Mouse (Mus musculus) stomach, embryonic 14.5 days (tissue): ENCODE data around the gene Snx13. TPM values are rescaled to one million over a fixed set of nuclear protein-coding genes. Genes with fewer than 3 reads are reported as not detected.

Source experiments
- ATAC-seq: fragments of 200-750 bp; cut with Nextera tagmentation; 2 replicates; pipeline ENCODE4 v1.8.0; 2017; ENCODE audit warnings: low read depth, moderate TSS enrichment; ENCODE audit not compliant: insufficient number of reproducible peaks, insufficient read depth, low FRiP score
- H3K27ac ChIP-seq: fragments of 300-500 bp; sonication (generic); 2 replicates; pipeline ENCODE4 v1.5.1; 2014; ENCODE audit warnings: mild to moderate bottlenecking, low read length, moderate library complexity, mixed read lengths
- H3K27me3 ChIP-seq: fragments of 300-500 bp; sonication (generic); 2 replicates; pipeline ENCODE4 v1.6.1; 2014; ENCODE audit warnings: low read length, control low read depth, mixed read lengths; ENCODE audit not compliant: control insufficient read depth, insufficient read depth
- H3K36me3 ChIP-seq: fragments of 300-500 bp; sonication (generic); 2 replicates; pipeline ENCODE4 v1.6.1; 2014; ENCODE audit warnings: mild to moderate bottlenecking, control low read depth, low read length, moderate library complexity, mixed read lengths; ENCODE audit not compliant: control insufficient read depth, insufficient read depth
- H3K4me1 ChIP-seq: fragments of 300-500 bp; sonication (generic); 2 replicates; pipeline ENCODE4 v1.6.1; 2014; ENCODE audit warnings: low read length, control low read depth, mixed read lengths; ENCODE audit not compliant: control insufficient read depth, insufficient read depth
- H3K4me2 ChIP-seq: fragments of 300-500 bp; sonication (generic); replicated peaks from 2 replicates; pipeline ENCODE4 v1.6.1; 2014; ENCODE audit warnings: low read depth, low read length, control low read depth
- H3K4me3 ChIP-seq: fragments of 300-500 bp; sonication (generic); 2 replicates; pipeline ENCODE4 v1.5.1; 2014; ENCODE audit warnings: low read depth, low read length, control low read depth
- H3K9ac ChIP-seq: fragments of 300-500 bp; sonication (generic); replicated peaks from 2 replicates; pipeline ENCODE4 v1.6.1; 2014; ENCODE audit warnings: low read depth, mild to moderate bottlenecking, control low read depth, low read length, moderate library complexity, mixed read lengths
- H3K9me3 ChIP-seq: fragments of 300-500 bp; sonication (generic); 2 replicates; pipeline ENCODE4 v1.6.1; 2016; ENCODE audit warnings: low read depth, low read length, control low read depth; ENCODE audit not compliant: control insufficient read depth
- WGBS: fragments of 180-500 bp; shearing (Covaris S2); extraction: QIAGEN DNeasy Blood & Tissue Kit; methylation state at CpG from one replicate; pipeline ENCODE4 v1.1.7; 2014; 5-methylcytosine and 5-hydroxymethylcytosine counted together
- polyA plus RNA-seq: library from polyadenylated mRNA; unstranded; fragments of >200 nt; fragmentation: Nextera tagmentation; extraction: Ambion mirVana; gene quantifications from 2 replicates; pipeline ENCODE4 v1.2.1, GENCODE M21; 2014

The Snx13 gene
- polyA plus RNA-seq, 1 experiment from 2014 or later: 24.8 TPM

- no peaks in the 10 kb centered on the region for H3K27me3 ChIP-seq
- H3K27ac ChIP-seq: no peak overlapping the region
- H3K4me3 ChIP-seq: no peak overlapping the region
- H3K4me1 ChIP-seq: peaks cover 14% of the 10 kb centered on the region
- H3K9ac ChIP-seq: no peak overlapping the region
- 58% methylated on average over 7 of the region's 7 CpGs for WGBS
- H3K4me2 ChIP-seq: no peak overlapping the region
- no peaks in the 10 kb centered on the region for H3K36me3 ChIP-seq
- ATAC-seq: no peak
- no peaks in the 10 kb centered on the region for H3K9me3 ChIP-seq
These were observed 4.2 kb downstream of the Snx13 start for GRCm38 (mm10) chr12:35050964-35051758.

GRCm38 (mm10) chr12:35054420-35054819 lies 7.4 kb downstream of the Snx13 start:
- Histone ChIP-seq H3K4me3 (no peak overlapping the region), H3K9me3 (no peaks in the 10 kb centered on the region), H3K27ac (no peak overlapping the region), H3K9ac (no peak overlapping the region), H3K36me3 (no peaks in the 10 kb centered on the region), H3K27me3 (no peaks in the 10 kb centered on the region), H3K4me1 (0 out of 2 replicates have a peak, but pooled peaks cover 9% of the 10 kb centered on the region), H3K4me2 (no peak overlapping the region)
- 85% methylated on average over 6 of the region's 6 CpGs for WGBS
- ATAC-seq: no peak

GRCm38 (mm10) chr12:35055114-35056095 lies 8.4 kb downstream of the Snx13 start:
- H3K9me3 ChIP-seq: no peaks in the 10 kb centered on the region

GRCm38 (mm10) chr12:35063697-35064468 lies 16.9 kb downstream of the Snx13 start:
- H3K9ac ChIP-seq: no peak overlapping the region
- no peaks in the 10 kb centered on the region for H3K4me1 ChIP-seq
- no peak for ATAC-seq
- H3K4me3 ChIP-seq: no peak overlapping the region
- no peaks in the 10 kb centered on the region for H3K9me3 ChIP-seq
- H3K36me3 ChIP-seq: no peaks in the 10 kb centered on the region
- H3K27ac ChIP-seq: no peak overlapping the region
- no peak overlapping the region for H3K4me2 ChIP-seq
- no peaks in the 10 kb centered on the region for H3K27me3 ChIP-seq
- WGBS: 70% methylated on average over 3 of the region's 3 CpGs

More at GRCm38 (mm10) chr12:35055114-35056095, 8.4 kb downstream of the Snx13 start:
- no peak overlapping the region for H3K9ac ChIP-seq
- ATAC-seq: no peak
- H3K27ac ChIP-seq: no peak overlapping the region
- 0 out of 2 replicates have a peak, but pooled peaks cover 9% of the 10 kb centered on the region for H3K4me1 ChIP-seq
- WGBS: 67% methylated on average over 7 of the region's 7 CpGs
- H3K4me3 ChIP-seq: no peak overlapping the region
- no peak overlapping the region for H3K4me2 ChIP-seq
- no peaks in the 10 kb centered on the region for H3K27me3 ChIP-seq
- no peaks in the 10 kb centered on the region for H3K36me3 ChIP-seq

- no peak for ATAC-seq
- no peaks in the 10 kb centered on the region for H3K9me3 ChIP-seq
These were observed 20.6 kb downstream of the Snx13 start for GRCm38 (mm10) chr12:35067621-35068020.

GRCm38 (mm10) chr12:35071336-35071735 lies 24.4 kb downstream of the Snx13 start:
- H3K4me1 ChIP-seq: no peaks in the 10 kb centered on the region
- H3K9ac ChIP-seq: no peak overlapping the region
- no peak overlapping the region for H3K27ac ChIP-seq
- H3K9me3 ChIP-seq: no peaks in the 10 kb centered on the region
- no peaks in the 10 kb centered on the region for H3K36me3 ChIP-seq
- no peak overlapping the region for H3K4me3 ChIP-seq
- no peaks in the 10 kb centered on the region for H3K27me3 ChIP-seq
- H3K4me2 ChIP-seq: no peak overlapping the region
- no peak for ATAC-seq

More at GRCm38 (mm10) chr12:35067621-35068020, 20.6 kb downstream of the Snx13 start:
- no peak overlapping the region for H3K9ac ChIP-seq
- no peaks in the 10 kb centered on the region for H3K27me3 ChIP-seq
- no peak overlapping the region for H3K27ac ChIP-seq
- H3K36me3 ChIP-seq: no peaks in the 10 kb centered on the region
- H3K4me3 ChIP-seq: no peak overlapping the region
- H3K4me1 ChIP-seq: no peaks in the 10 kb centered on the region
- no peak overlapping the region for H3K4me2 ChIP-seq

GRCm38 (mm10) chr12:35072178-35072577 lies 25.2 kb downstream of the Snx13 start:
- Histone ChIP-seq H3K9ac (no peak overlapping the region), H3K27ac (no peak overlapping the region), H3K4me3 (no peak overlapping the region), H3K36me3 (no peaks in the 10 kb centered on the region), H3K4me2 (no peak overlapping the region), H3K4me1 (no peaks in the 10 kb centered on the region), H3K9me3 (no peaks in the 10 kb centered on the region), H3K27me3 (no peaks in the 10 kb centered on the region)
- ATAC-seq: no peak

- Histone ChIP-seq H3K27me3 (no peaks in the 10 kb centered on the region), H3K4me3 (no peak overlapping the region), H3K4me1 (no peaks in the 10 kb centered on the region), H3K27ac (no peak overlapping the region), H3K9ac (no peak overlapping the region), H3K4me2 (no peak overlapping the region), H3K9me3 (no peaks in the 10 kb centered on the region), H3K36me3 (no peaks in the 10 kb centered on the region)
- 85% methylated on average over 3 of the region's 3 CpGs for WGBS
- ATAC-seq: no peak
These were observed 29.0 kb downstream of the Snx13 start for GRCm38 (mm10) chr12:35075993-35076392.
